Mouse (Mus musculus) limb, embryonic 14.5 days (tissue): ENCODE data around the gene 1190007I07Rik. TPM values are rescaled to one million over a fixed set of nuclear protein-coding genes. Genes with fewer than 3 reads are reported as not detected.

ENCODE experiments used
- ATAC-seq: fragments of 200-750 bp; cut with Nextera tagmentation; 2 replicates; pipeline ENCODE4 v1.8.0; 2017; ENCODE audit warnings: low read depth, moderate number of reproducible peaks, moderate TSS enrichment; ENCODE audit not compliant: low FRiP score
- DNase-seq: peaks from one replicate; pipeline ENCODE4 v3.0.0-alpha.2; 2015; ENCODE audit warnings: low spot score
- H3K27ac ChIP-seq: fragments of 300-500 bp; sonication (generic); replicated peaks from 2 replicates; pipeline ENCODE4 v1.5.1; 2014; ENCODE audit warnings: low read depth, mild to moderate bottlenecking, low read length, moderate library complexity, mixed read lengths
- H3K27me3 ChIP-seq: fragments of 300-500 bp; sonication (generic); 2 replicates; pipeline ENCODE4 v1.6.1; 2014; ENCODE audit warnings: low read length, mixed read lengths; ENCODE audit not compliant: control insufficient read depth, insufficient read depth
- H3K36me3 ChIP-seq: fragments of 300-500 bp; sonication (generic); 2 replicates; pipeline ENCODE4 v1.6.1; 2014; ENCODE audit warnings: mild to moderate bottlenecking, low read length, moderate library complexity, mixed read lengths; ENCODE audit not compliant: control insufficient read depth, insufficient read depth
- H3K4me1 ChIP-seq: fragments of 300-500 bp; sonication (generic); 2 replicates; pipeline ENCODE4 v1.6.1; 2014; ENCODE audit warnings: antibody characterized with exemption, low read length, mixed read lengths; ENCODE audit not compliant: control insufficient read depth, insufficient read depth
- H3K4me2 ChIP-seq: fragments of 300-500 bp; sonication (generic); replicated peaks from 2 replicates; pipeline ENCODE4 v1.6.1; 2014; ENCODE audit warnings: low read depth, mild to moderate bottlenecking, low read length, moderate library complexity; ENCODE audit not compliant: severe bottlenecking
- H3K4me3 ChIP-seq: fragments of 300-500 bp; sonication (generic); replicated peaks from 2 replicates; pipeline ENCODE4 v1.5.1; 2014; ENCODE audit warnings: low read length
- H3K9ac ChIP-seq: fragments of 300-500 bp; sonication (generic); 2 replicates; pipeline ENCODE4 v1.6.1; 2014; ENCODE audit warnings: mild to moderate bottlenecking, low read depth, low read length, moderate library complexity; ENCODE audit not compliant: severe bottlenecking
- H3K9me3 ChIP-seq: fragments of 300-500 bp; sonication (generic); 2 replicates; pipeline ENCODE4 v1.6.1; 2016; ENCODE audit warnings: low read length; ENCODE audit not compliant: control insufficient read depth
- POLR2A ChIP-seq: fragments of 200-500 bp; IDR thresholded peaks from 2 replicates; pipeline ENCODE4 v1.8.0; 2012; ENCODE audit warnings: inconsistent platforms, mild to moderate bottlenecking, moderate library complexity, borderline replicate concordance; ENCODE audit not compliant: insufficient read depth, insufficient read length; ENCODE audit errors: extremely low read depth
- WGBS: fragments of 180-500 bp; shearing (Covaris S2); extraction: QIAGEN DNeasy Blood & Tissue Kit; methylation state at CpG from one replicate; pipeline ENCODE4 v1.1.7; 2014; 5-methylcytosine and 5-hydroxymethylcytosine counted together
- polyA plus RNA-seq, 2 experiments: library from polyadenylated mRNA; depleted of rRNA in 1 of 2; stranded (reverse) in 1 of 2; unstranded in 1 of 2; fragments of >200 nt; fragmentation: Nextera tagmentation in 1 of 2; extraction: Ambion mirVana in 1 of 2; gene quantifications; 2 replicates each; pipeline versions ENCODE4 v1.2.1 to v1.2.3; 2012 to 2014

1190007I07Rik gene
- polyA plus RNA-seq, 2 experiments = 33.8 to 46.4 TPM

DNA sequence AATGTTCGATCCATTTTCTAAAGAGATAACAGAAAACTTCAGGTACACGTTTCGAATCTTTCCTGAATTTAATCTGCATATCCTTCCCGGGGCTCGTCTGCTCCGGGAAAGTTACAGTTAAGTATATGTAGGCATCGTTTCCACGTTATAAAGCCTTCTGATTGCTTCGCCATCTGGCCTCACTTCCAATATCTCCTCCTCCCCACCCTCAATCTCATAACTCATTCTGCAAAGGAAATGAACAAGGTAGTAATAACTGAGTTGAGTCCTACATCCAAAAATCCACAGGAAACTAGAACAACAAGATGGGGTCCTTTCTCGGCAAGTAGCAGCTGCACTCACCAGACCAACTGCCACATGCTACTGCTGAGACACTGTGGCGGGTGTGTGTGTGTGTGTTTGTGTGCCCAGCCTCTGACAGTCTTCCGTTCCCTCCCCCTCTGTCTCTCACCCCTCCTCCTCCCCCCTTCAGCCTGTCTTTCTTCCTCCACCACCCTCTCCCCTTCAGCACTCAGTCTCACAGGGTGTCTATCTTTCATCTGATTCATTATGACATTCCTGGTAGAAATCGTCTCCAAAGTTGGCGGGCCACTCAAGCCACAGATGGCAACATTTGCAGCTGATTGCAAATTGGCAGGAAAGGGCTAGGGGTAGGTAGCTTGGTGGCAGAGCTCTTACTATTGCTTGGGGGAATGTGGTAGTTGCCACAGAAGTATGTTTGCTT is 39.4 kb upstream of the 1190007I07Rik start:
- ATAC-seq = no peak
- no peaks in the 10 kb centered on the region; the same call in 1 of the 2 replicates for H3K36me3 ChIP-seq
- H3K27ac ChIP-seq = 0 out of 2 replicates have a peak overlapping the region, but pooled peaks have one; percentile 19
- no peak overlapping the region for H3K4me2 ChIP-seq
- 58% methylated on average over 14 of the region's 14 CpGs for WGBS
- H3K4me3 ChIP-seq = no peak overlapping the region
- no peaks in the 10 kb centered on the region for H3K27me3 ChIP-seq
- H3K4me1 ChIP-seq = no peaks in the 10 kb centered on the region
- H3K9ac ChIP-seq = no peak overlapping the region
- no peak for TF ChIP-seq POLR2A
- peak; percentile 22 for DNase-seq
- H3K9me3 ChIP-seq = no peaks in the 10 kb centered on the region

DNA sequence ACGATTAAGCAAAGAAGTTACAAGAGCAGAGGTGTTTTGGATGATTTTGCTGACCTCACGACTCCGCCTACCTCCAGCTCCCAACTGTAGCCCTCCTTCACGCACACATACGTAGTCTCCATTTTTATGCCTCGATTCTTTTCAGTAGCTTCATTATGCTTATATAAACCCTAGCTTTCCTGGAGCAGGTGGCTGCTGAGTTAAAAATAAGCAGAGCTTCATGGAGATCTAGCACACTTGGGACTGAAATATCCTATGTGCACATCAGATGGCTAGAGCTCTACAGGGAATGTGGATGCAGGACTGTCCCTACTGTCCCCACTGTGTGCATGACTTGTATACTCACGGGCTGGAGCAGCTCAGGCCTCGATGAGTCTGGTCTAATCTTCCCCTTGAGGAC is 38.8 kb upstream of the 1190007I07Rik start:
- TF ChIP-seq POLR2A = no peak
- WGBS = 75% methylated on average over 8 of the region's 8 CpGs
- Histone ChIP-seq H3K36me3 (no peaks in the 10 kb centered on the region; the same call in 1 of the 2 replicates), H3K4me3 (no peak overlapping the region), H3K9ac (no peak overlapping the region), H3K9me3 (no peaks in the 10 kb centered on the region), H3K27ac (0 out of 2 replicates have a peak overlapping the region, but pooled peaks have one; percentile 19), H3K4me1 (no peaks in the 10 kb centered on the region), H3K27me3 (no peaks in the 10 kb centered on the region), H3K4me2 (no peak overlapping the region)
- DNase-seq (no peak), ATAC-seq (no peak)

- no peaks in the 10 kb centered on the region for H3K9me3 ChIP-seq
- peaks cover 22% of the 10 kb centered on the region for H3K36me3 ChIP-seq
- TF ChIP-seq POLR2A = no peak
- no peak for ATAC-seq
- H3K4me2 ChIP-seq = no peak overlapping the region
- H3K4me1 ChIP-seq = no peaks in the 10 kb centered on the region
- H3K9ac ChIP-seq = no peak overlapping the region
- H3K4me3 ChIP-seq = no peak overlapping the region
- 79% methylated on average over 3 of the region's 3 CpGs for WGBS
- H3K27me3 ChIP-seq = no peaks in the 10 kb centered on the region
- DNase-seq = no peak
- no peak overlapping the region for H3K27ac ChIP-seq
Measured at GRCm38 (mm10) chr10:82654581-82654980, 31.6 kb upstream of the 1190007I07Rik start.

DNA sequence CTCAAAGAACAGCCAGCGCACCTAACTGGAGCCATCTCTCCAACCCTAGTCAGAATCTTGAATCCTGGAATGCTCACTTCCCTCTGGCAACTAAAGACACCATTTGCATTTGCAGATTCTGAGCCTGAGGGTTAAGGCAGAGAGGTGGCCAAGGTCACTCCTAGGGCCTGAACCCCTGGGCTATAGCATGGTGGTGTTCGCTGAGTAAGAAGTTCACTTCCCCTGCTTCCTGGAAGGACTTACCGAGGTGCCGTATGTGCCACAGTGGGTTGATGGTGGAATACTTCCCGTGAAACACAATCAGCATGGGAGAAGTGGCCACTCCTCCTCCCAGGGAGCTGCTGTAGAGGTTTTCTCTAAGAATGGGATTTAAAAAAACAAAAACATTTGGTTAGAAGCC is 29.6 kb upstream of the 1190007I07Rik start:
- H3K9ac ChIP-seq = no peak overlapping the region
- TF ChIP-seq POLR2A = no peak
- H3K36me3 ChIP-seq = peaks cover 30% of the 10 kb centered on the region
- ATAC-seq (no peak), DNase-seq (no peak)
- no peaks in the 10 kb centered on the region for H3K27me3 ChIP-seq
- no peak overlapping the region for H3K4me3 ChIP-seq
- 75% methylated on average over 5 of the region's 5 CpGs for WGBS
- no peak overlapping the region for H3K4me2 ChIP-seq
- no peak overlapping the region for H3K27ac ChIP-seq
- no peaks in the 10 kb centered on the region for H3K9me3 ChIP-seq
- no peaks in the 10 kb centered on the region for H3K4me1 ChIP-seq

- no peak for ATAC-seq
- Histone ChIP-seq H3K9me3 (no peaks in the 10 kb centered on the region), H3K27me3 (no peaks in the 10 kb centered on the region), H3K4me1 (no peaks in the 10 kb centered on the region), H3K4me3 (no peak overlapping the region), H3K27ac (no peak overlapping the region), H3K9ac (no peak overlapping the region), H3K36me3 (peaks cover 40% of the 10 kb centered on the region), H3K4me2 (no peak overlapping the region)
- 94% methylated on average over 5 of the region's 5 CpGs for WGBS
- no peak for DNase-seq
- no peak for TF ChIP-seq POLR2A
Measured at GRCm38 (mm10) chr10:82651221-82651620, 28.2 kb upstream of the 1190007I07Rik start.
